Mouse (Mus musculus): ENCODE data around the gene Snf8.
A peak's percentile ranks its signal among the peaks of the same experiment; 100 is the strongest.

Gene Snf8

GRCm38 (mm10) chr11:96030571-96030970 lies 4.1 kb upstream of the Snf8 start:
- DNase-seq: peak; percentile 85

- DNase-seq: no peak
Measured at GRCm38 (mm10) chr11:96031701-96032100, 3.0 kb upstream of the Snf8 start.

GRCm38 (mm10) chr11:96033264-96033663 lies 1.4 kb upstream of the Snf8 start:
- no peak for DNase-seq

GRCm38 (mm10) chr11:96034116-96034515 lies 569 bp upstream of the Snf8 start:
- no peak for DNase-seq

- no peak for DNase-seq
Measured at GRCm38 (mm10) chr11:96035133-96035532, 448 bp downstream of the Snf8 start.

- DNase-seq: no peak
Measured at GRCm38 (mm10) chr11:96037499-96037898, 2.8 kb downstream of the Snf8 start.

GRCm38 (mm10) chr11:96038560-96038959 lies 3.9 kb downstream of the Snf8 start:
- no peak for DNase-seq

GRCm38 (mm10) chr11:96044803-96045567 lies 10.3 kb downstream of the Snf8 start:
- DNase-seq: no peak

GRCm38 (mm10) chr11:96046028-96046427 lies 11.3 kb downstream of the Snf8 start:
- no peak for DNase-seq

- no peak for DNase-seq
Measured at GRCm38 (mm10) chr11:96046793-96047192, 12.1 kb downstream of the Snf8 start.

GRCm38 (mm10) chr11:96047469-96048373 lies 13.0 kb downstream of the Snf8 start:
- no peak for DNase-seq

GRCm38 (mm10) chr11:96049939-96050338 lies 15.3 kb downstream of the Snf8 start:
- no peak for DNase-seq

GRCm38 (mm10) chr11:96050854-96051253 lies 16.2 kb downstream of the Snf8 start:
- no peak for DNase-seq

- no peak for DNase-seq
Measured at GRCm38 (mm10) chr11:96058309-96058708, 23.6 kb downstream of the Snf8 start.

- no peak for DNase-seq
Measured at GRCm38 (mm10) chr11:96064521-96065214, 30.0 kb downstream of the Snf8 start.

- DNase-seq: peak; percentile 97
Measured at GRCm38 (mm10) chr11:96065215-96065911, 30.7 kb downstream of the Snf8 start, which contains the start of gene Ube2z. Ube2z (minus strand) TSS chr11:96065388.

- DNase-seq: no peak
Measured at GRCm38 (mm10) chr11:96068231-96068630, 33.5 kb downstream of the Snf8 start.

- DNase-seq: peak; percentile 57
Measured at GRCm38 (mm10) chr11:96070353-96070752, 35.7 kb downstream of the Snf8 start.

- DNase-seq: no peak
Measured at GRCm38 (mm10) chr11:96071013-96071412, 36.3 kb downstream of the Snf8 start.

GRCm38 (mm10) chr11:96073295-96073993 lies 38.8 kb downstream of the Snf8 start:
- DNase-seq: peak; percentile 44

- peak; percentile 48 for DNase-seq
Measured at GRCm38 (mm10) chr11:96074351-96075176, 39.9 kb downstream of the Snf8 start.

Measured in kidney, adult 9 months (tissue).